Mouse (Mus musculus) cerebellum, adult 2 months (tissue): ENCODE results near the gene Toe1. TPM values are rescaled to one million over a fixed set of nuclear protein-coding genes. Genes with fewer than 3 reads are reported as not detected.
"Not testable (repeated sequence)": the region's sequence is repeated elsewhere in the genome, so short reads cannot be mapped to it uniquely, and the experiment has no call there.

Experiments
- DNase-seq, 2 experiments: peaks; one replicate each; pipeline ENCODE4 v3.0.0; 2021
- H3K27ac ChIP-seq: fragments of 200-500 bp; 2 replicates; pipeline ENCODE4 v1.5.1; 2012; ENCODE audit warnings: low read length, control low read depth, inconsistent platforms; ENCODE audit not compliant: insufficient read depth
- H3K27me3 ChIP-seq: fragments of 200-500 bp; 2 replicates; pipeline ENCODE4 v1.6.1; 2012; ENCODE audit warnings: inconsistent platforms, mild to moderate bottlenecking, low read length, moderate library complexity; ENCODE audit not compliant: control insufficient read depth, insufficient read depth
- H3K4me1 ChIP-seq: fragments of 200-500 bp; 2 replicates; pipeline ENCODE4 v1.6.1; 2011; ENCODE audit warnings: low read length; ENCODE audit not compliant: control insufficient read depth, insufficient read depth
- H3K4me3 ChIP-seq: fragments of 200-500 bp; replicated peaks from 2 replicates; pipeline ENCODE3; 2011; ENCODE audit warnings: mild to moderate bottlenecking, low read depth, low read length, control low read depth; ENCODE audit not compliant: insufficient read depth
- CTCF ChIP-seq: fragments of 200-500 bp; IDR thresholded peaks from 2 replicates; pipeline ENCODE4 v1.5.1; 2011; ENCODE audit warnings: low read depth, mild to moderate bottlenecking, control low read depth, low read length, moderate library complexity, borderline replicate concordance; ENCODE audit not compliant: insufficient read depth
- POLR2A ChIP-seq: fragments of 200-500 bp; IDR thresholded peaks from 2 replicates; pipeline ENCODE4 v1.6.1; 2011; ENCODE audit warnings: low read length, control low read depth, borderline replicate concordance; ENCODE audit not compliant: insufficient read depth
- WGBS: fragments of 180-500 bp; shearing (Covaris S2); methylation state at CpG from one replicate; pipeline ENCODE4 v1.1.7; 2018; 5-methylcytosine and 5-hydroxymethylcytosine counted together
- polyA plus RNA-seq: library from polyadenylated mRNA; depleted of rRNA; stranded (reverse); fragments of >200 nt; gene quantifications from 2 replicates; pipeline ENCODE4 v1.2.3, GENCODE M21; 2012; rRNA removed

The Toe1 gene
- polyA plus RNA-seq: 29.9 and 30.0 TPM in 2 replicates

GRCm38 (mm10) chr4:116807197-116808129 is at the start of gene Toe1, which contains the start of gene Mutyh:
Gene Toe1, minus strand, starts transcription at chr4:116807640.
Gene Mutyh, plus strand, starts transcription at chr4:116807723.
- no peak for TF ChIP-seq CTCF
- TF ChIP-seq POLR2A: peak; percentile 82
- DNase-seq: peak; percentile 90 to 95
- Histone ChIP-seq H3K4me1 (peaks cover 3% of the 10 kb centered on the region), H3K4me3 (peak within 1 kb of the TSS; percentile 94), H3K27me3 (no peaks in the 10 kb centered on the region), H3K27ac (peak within 1 kb of the TSS; percentile 86)
- WGBS: under 1% methylated on average over 58 of the region's 58 CpGs

- DNase-seq: no peak
- H3K4me3 ChIP-seq: no peak overlapping the region
- 47% methylated on average over 10 of the region's 10 CpGs for WGBS
- TF ChIP-seq CTCF: no peak
- H3K4me1 ChIP-seq: no peaks in the 10 kb centered on the region
- no peaks in the 10 kb centered on the region for H3K27me3 ChIP-seq
- no peak overlapping the region for H3K27ac ChIP-seq
These were observed 49.8 kb upstream of the Toe1 start for GRCm38 (mm10) chr4:116857203-116857602.

- Histone ChIP-seq H3K27me3 (no peaks in the 10 kb centered on the region), H3K27ac (no peak overlapping the region), H3K4me1 (no peaks in the 10 kb centered on the region), H3K4me3 (no peak overlapping the region)
- no peak for DNase-seq
- WGBS: 31% methylated on average over 2 of the region's 2 CpGs
- no peak for TF ChIP-seq CTCF
- no peak for TF ChIP-seq POLR2A
These were observed 46.8 kb upstream of the Toe1 start for GRCm38 (mm10) chr4:116854286-116854685.

- Histone ChIP-seq H3K4me1 (no peaks in the 10 kb centered on the region), H3K27me3 (no peaks in the 10 kb centered on the region), H3K27ac (no peak overlapping the region), H3K4me3 (no peak overlapping the region)
- DNase-seq: no peak
- TF ChIP-seq CTCF (no peak), POLR2A (no peak)
- 45% methylated on average over 3 of the region's 3 CpGs for WGBS
These were observed 42.5 kb upstream of the Toe1 start for GRCm38 (mm10) chr4:116849901-116850300.

- Histone ChIP-seq H3K4me3 (no peak overlapping the region), H3K27me3 (no peaks in the 10 kb centered on the region; the same call in 1 of the 2 replicates), H3K4me1 (no peaks in the 10 kb centered on the region), H3K27ac (no peak overlapping the region)
- no peak for TF ChIP-seq CTCF
- no peak for TF ChIP-seq POLR2A
- no peak for DNase-seq
- WGBS: 95% methylated on average over 3 of the region's 3 CpGs
These were observed 36.9 kb upstream of the Toe1 start for GRCm38 (mm10) chr4:116844324-116844723.

- Histone ChIP-seq H3K27ac (no peak overlapping the region), H3K27me3 (no peaks in the 10 kb centered on the region; the same call in 1 of the 2 replicates), H3K4me3 (no peak overlapping the region), H3K4me1 (no peaks in the 10 kb centered on the region)
- TF ChIP-seq POLR2A: no peak
- no peak for TF ChIP-seq CTCF
- DNase-seq: no peak
- 80% methylated on average over 6 of the region's 6 CpGs for WGBS
These were observed 33.4 kb upstream of the Toe1 start for GRCm38 (mm10) chr4:116840841-116841240.

GRCm38 (mm10) chr4:116840096-116840495 is 32.7 kb upstream of the Toe1 start:
- not testable (repeated sequence) for H3K27me3 ChIP-seq, H3K4me3 ChIP-seq, H3K4me1 ChIP-seq, H3K27ac ChIP-seq, DNase-seq
- 44% methylated on average over 25 of the region's 29 CpGs for WGBS

GRCm38 (mm10) chr4:116838999-116839398 is 31.6 kb upstream of the Toe1 start:
- no peak for DNase-seq
- Histone ChIP-seq H3K27me3 (no peaks in the 10 kb centered on the region; the same call in 1 of the 2 replicates), H3K4me3 (no peak overlapping the region), H3K27ac (no peak overlapping the region), H3K4me1 (no peaks in the 10 kb centered on the region)
- 11% methylated on average over 2 of the region's 2 CpGs for WGBS
- no peak for TF ChIP-seq CTCF
- no peak for TF ChIP-seq POLR2A
